Mouse (Mus musculus) kidney, postnatal 0 days (tissue): ENCODE results near the gene Pde8a. TPM values are rescaled to one million over a fixed set of nuclear protein-coding genes. Genes with fewer than 3 reads are reported as not detected.
A peak's percentile ranks its signal among the peaks of the same experiment; 100 is the strongest.

Experiments used
- ATAC-seq: fragments of 200-750 bp; cut with Nextera tagmentation; replicated peaks from 2 replicates; pipeline ENCODE4 v1.8.0; 2017; ENCODE audit warnings: low read depth, moderate number of reproducible peaks, moderate TSS enrichment, moderate library complexity; ENCODE audit not compliant: low FRiP score
- DNase-seq: peaks from one replicate; pipeline ENCODE4 v3.0.0-alpha.2; 2016; ENCODE audit warnings: low spot score
- H3K27ac ChIP-seq: fragments of 300-500 bp; sonication (generic); 2 replicates; pipeline ENCODE4 v1.5.1; 2014; ENCODE audit warnings: mild to moderate bottlenecking
- H3K27me3 ChIP-seq: fragments of 300-500 bp; sonication (generic); 2 replicates; pipeline ENCODE4 v1.6.1; 2014; ENCODE audit warnings: low read length, mixed read lengths; ENCODE audit not compliant: insufficient read depth
- H3K36me3 ChIP-seq: fragments of 300-500 bp; sonication (generic); 2 replicates; pipeline ENCODE4 v1.6.1; 2014; ENCODE audit warnings: low read length, mixed read lengths; ENCODE audit not compliant: insufficient read depth
- H3K4me1 ChIP-seq: fragments of 300-500 bp; sonication (generic); replicated peaks from 2 replicates; pipeline ENCODE4 v1.6.1; 2014; ENCODE audit warnings: antibody characterized with exemption, low read length, mixed read lengths; ENCODE audit not compliant: insufficient read depth
- H3K4me2 ChIP-seq: fragments of 300-500 bp; sonication (generic); 2 replicates; pipeline ENCODE4 v1.6.1; 2014; ENCODE audit warnings: mild to moderate bottlenecking, low read length, moderate library complexity, mixed read lengths
- H3K4me3 ChIP-seq: fragments of 300-500 bp; sonication (generic); replicated peaks from 2 replicates; pipeline ENCODE4 v1.5.1; 2014; ENCODE audit warnings: low read depth, low read length
- H3K9ac ChIP-seq: fragments of 300-500 bp; sonication (generic); 2 replicates; pipeline ENCODE4 v1.6.1; 2014; ENCODE audit warnings: low read depth, low read length
- H3K9me3 ChIP-seq: fragments of 300-500 bp; sonication (generic); replicated peaks from 2 replicates; pipeline ENCODE4 v1.6.1; 2016; ENCODE audit warnings: low read length, inconsistent platforms, mixed read lengths
- CTCF ChIP-seq: IDR thresholded peaks from 2 replicates; pipeline ENCODE4 v1.5.1; 2016; ENCODE audit warnings: antibody characterized with exemption, low read depth, mild to moderate bottlenecking, moderate library complexity
- WGBS: fragments of 180-500 bp; shearing (Covaris S2); extraction: QIAGEN DNeasy Blood & Tissue Kit; methylation state at CpG from one replicate; pipeline ENCODE4 v1.1.7; 2014; 5-methylcytosine and 5-hydroxymethylcytosine counted together
- polyA plus RNA-seq: library from polyadenylated mRNA; unstranded; fragments of >200 nt; fragmentation: Nextera tagmentation; extraction: Ambion mirVana; gene quantifications from 2 replicates; pipeline ENCODE4 v1.2.1, GENCODE M21; 2015

Pde8a gene
- polyA plus RNA-seq, 1 experiment from 2014 or later: 11.0 TPM

- Histone ChIP-seq H3K4me3 (no peak overlapping the region), H3K27ac (no peak overlapping the region), H3K27me3 (no peaks in the 10 kb centered on the region), H3K36me3 (peaks cover 4% of the 10 kb centered on the region; the same call in 1 of the 2 replicates), H3K4me1 (peaks cover 9% of the 10 kb centered on the region; the same call in 1 of the 2 replicates), H3K9ac (no peak overlapping the region), H3K4me2 (no peak overlapping the region), H3K9me3 (no peaks in the 10 kb centered on the region)
- TF ChIP-seq CTCF: no peak
- WGBS: 67% methylated on average over 7 of the region's 7 CpGs
- DNase-seq (no peak), ATAC-seq (no peak)
These were observed 134.8 kb downstream of the Pde8a start for GRCm38 (mm10) chr7:81348206-81348605.

GRCm38 (mm10) chr7:81351826-81352225 lies 138.4 kb downstream of the Pde8a start:
- TF ChIP-seq CTCF: no peak
- no peaks in the 10 kb centered on the region for H3K36me3 ChIP-seq
- 77% methylated on average over 4 of the region's 4 CpGs for WGBS
- no peak for DNase-seq
- no peaks in the 10 kb centered on the region for H3K9me3 ChIP-seq
- no peak for ATAC-seq
- H3K4me1 ChIP-seq: no peaks in the 10 kb centered on the region
- H3K27ac ChIP-seq: no peak overlapping the region
- H3K4me3 ChIP-seq: no peak overlapping the region
- no peaks in the 10 kb centered on the region for H3K27me3 ChIP-seq
- H3K4me2 ChIP-seq: no peak overlapping the region
- H3K9ac ChIP-seq: no peak overlapping the region

- H3K9me3 ChIP-seq: no peaks in the 10 kb centered on the region
- no peak overlapping the region for H3K4me3 ChIP-seq
- no peak for ATAC-seq
- no peaks in the 10 kb centered on the region for H3K4me1 ChIP-seq
- H3K9ac ChIP-seq: no peak overlapping the region
- no peaks in the 10 kb centered on the region for H3K27me3 ChIP-seq
- WGBS: 68% methylated on average over 7 of the region's 7 CpGs
- no peak for TF ChIP-seq CTCF
- no peak for DNase-seq
- no peak overlapping the region for H3K27ac ChIP-seq
- H3K4me2 ChIP-seq: no peak overlapping the region
- no peaks in the 10 kb centered on the region for H3K36me3 ChIP-seq
These were observed 142.3 kb downstream of the Pde8a start for GRCm38 (mm10) chr7:81355746-81356145.

GRCm38 (mm10) chr7:81356360-81356759 lies 143.0 kb downstream of the Pde8a start:
- H3K9ac ChIP-seq: no peak overlapping the region
- H3K9me3 ChIP-seq: no peaks in the 10 kb centered on the region
- no peaks in the 10 kb centered on the region for H3K27me3 ChIP-seq
- WGBS: 82% methylated on average over 1 of the region's 1 CpGs
- TF ChIP-seq CTCF: no peak
- no peaks in the 10 kb centered on the region for H3K4me1 ChIP-seq
- no peak for ATAC-seq
- H3K4me2 ChIP-seq: no peak overlapping the region
- H3K36me3 ChIP-seq: no peaks in the 10 kb centered on the region
- no peak overlapping the region for H3K27ac ChIP-seq
- no peak for DNase-seq
- no peak overlapping the region for H3K4me3 ChIP-seq

GRCm38 (mm10) chr7:81356975-81357374 lies 143.6 kb downstream of the Pde8a start:
- DNase-seq (peak; percentile 19), ATAC-seq (no peak)
- Histone ChIP-seq H3K9me3 (no peaks in the 10 kb centered on the region), H3K4me1 (no peaks in the 10 kb centered on the region), H3K27ac (no peak overlapping the region), H3K27me3 (no peaks in the 10 kb centered on the region), H3K4me2 (no peak overlapping the region), H3K36me3 (no peaks in the 10 kb centered on the region), H3K9ac (no peak overlapping the region), H3K4me3 (no peak overlapping the region)
- no peak for TF ChIP-seq CTCF
- 68% methylated on average over 7 of the region's 7 CpGs for WGBS

- H3K9ac ChIP-seq: no peak overlapping the region
- no peaks in the 10 kb centered on the region for H3K36me3 ChIP-seq
- no peak for ATAC-seq
These were observed 154.6 kb downstream of the Pde8a start for GRCm38 (mm10) chr7:81367946-81368345.

GRCm38 (mm10) chr7:81369724-81370123 lies 156.3 kb downstream of the Pde8a start:
- DNase-seq (no peak), ATAC-seq (no peak)
- no peak overlapping the region for H3K27ac ChIP-seq
- H3K36me3 ChIP-seq: no peaks in the 10 kb centered on the region
- 0 out of 2 replicates have a peak, but pooled peaks cover 4% of the 10 kb centered on the region for H3K27me3 ChIP-seq
- no peak overlapping the region for H3K4me2 ChIP-seq
- H3K4me1 ChIP-seq: no peaks in the 10 kb centered on the region
- 57% methylated on average over 3 of the region's 3 CpGs for WGBS
- H3K9me3 ChIP-seq: no peaks in the 10 kb centered on the region
- TF ChIP-seq CTCF: no peak
- H3K4me3 ChIP-seq: no peak overlapping the region
- H3K9ac ChIP-seq: no peak overlapping the region

More at GRCm38 (mm10) chr7:81367946-81368345, 154.6 kb downstream of the Pde8a start:
- no peak overlapping the region for H3K4me3 ChIP-seq
- no peak overlapping the region for H3K4me2 ChIP-seq
- no peaks in the 10 kb centered on the region for H3K9me3 ChIP-seq
- no peak overlapping the region for H3K27ac ChIP-seq
- 0 out of 2 replicates have a peak, but pooled peaks cover 4% of the 10 kb centered on the region for H3K27me3 ChIP-seq
- no peak for TF ChIP-seq CTCF
- no peaks in the 10 kb centered on the region for H3K4me1 ChIP-seq
- DNase-seq: no peak
- 64% methylated on average over 3 of the region's 3 CpGs for WGBS
